Mouse (Mus musculus): Measurements from ENCODE around the gene Hoxc9. TPM values are rescaled to one million over a fixed set of nuclear protein-coding genes. Genes with fewer than 3 reads are reported as not detected.

Gene Hoxc9
- polyA plus RNA-seq, 1 experiment: not detected

DNA sequence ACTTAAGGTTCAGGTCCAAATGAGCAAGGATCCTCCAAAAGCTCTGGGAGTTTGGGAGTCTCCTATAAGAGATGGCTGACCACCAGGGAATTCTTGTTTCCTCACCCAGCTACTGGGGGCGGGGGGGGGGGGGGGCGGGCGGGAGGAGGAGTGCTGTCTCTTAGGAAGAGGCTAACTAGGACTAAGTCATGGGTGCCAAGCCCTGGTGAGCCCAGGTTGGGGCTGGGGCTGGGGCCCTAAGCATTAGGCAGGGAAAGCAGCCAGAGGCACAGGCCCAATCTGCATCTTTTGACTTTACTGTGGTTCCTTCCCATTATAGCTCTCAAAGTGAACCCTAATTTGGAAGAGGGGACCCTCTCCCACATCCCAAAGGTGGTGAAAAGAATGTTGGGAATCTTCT lies 55.9 kb downstream of the Hoxc9 start:
- H3K4me1 ChIP-seq (ENCODE audit: control insufficient read depth, insufficient read depth, low read length): no peaks in the 10 kb centered on the region
- no peak for TF ChIP-seq POLR2A (IDR thresholded peaks at IDR 0.05; ENCODE audit: insufficient read depth, low read depth, low read length)
- no peak for TF ChIP-seq CTCF (IDR thresholded peaks at IDR 0.05; ENCODE audit: insufficient read depth, low read depth, low read length)
- no peak overlapping the region for H3K4me3 ChIP-seq (ENCODE audit: insufficient read depth, low read depth, low read length)
- 0% methylated on average over 3 of the region's 3 CpGs for WGBS
- no peak overlapping the region for H3K27ac ChIP-seq (ENCODE audit: insufficient read depth, low read depth, low read length)

GRCm38 (mm10) chr15:103032646-103033575 lies 56.7 kb downstream of the Hoxc9 start:
- no peak overlapping the region for H3K27ac ChIP-seq (ENCODE audit: insufficient read depth, low read depth, low read length)
- 4% methylated on average over 26 of the region's 26 CpGs for WGBS
- no peaks in the 10 kb centered on the region for H3K4me1 ChIP-seq (ENCODE audit: control insufficient read depth, insufficient read depth, low read length)
- TF ChIP-seq POLR2A (IDR thresholded peaks at IDR 0.05; ENCODE audit: insufficient read depth, low read depth, low read length) (no peak), CTCF (IDR thresholded peaks at IDR 0.05; ENCODE audit: insufficient read depth, low read depth, low read length) (no peak)
- no peak overlapping the region for H3K4me3 ChIP-seq (ENCODE audit: insufficient read depth, low read depth, low read length)

DNA sequence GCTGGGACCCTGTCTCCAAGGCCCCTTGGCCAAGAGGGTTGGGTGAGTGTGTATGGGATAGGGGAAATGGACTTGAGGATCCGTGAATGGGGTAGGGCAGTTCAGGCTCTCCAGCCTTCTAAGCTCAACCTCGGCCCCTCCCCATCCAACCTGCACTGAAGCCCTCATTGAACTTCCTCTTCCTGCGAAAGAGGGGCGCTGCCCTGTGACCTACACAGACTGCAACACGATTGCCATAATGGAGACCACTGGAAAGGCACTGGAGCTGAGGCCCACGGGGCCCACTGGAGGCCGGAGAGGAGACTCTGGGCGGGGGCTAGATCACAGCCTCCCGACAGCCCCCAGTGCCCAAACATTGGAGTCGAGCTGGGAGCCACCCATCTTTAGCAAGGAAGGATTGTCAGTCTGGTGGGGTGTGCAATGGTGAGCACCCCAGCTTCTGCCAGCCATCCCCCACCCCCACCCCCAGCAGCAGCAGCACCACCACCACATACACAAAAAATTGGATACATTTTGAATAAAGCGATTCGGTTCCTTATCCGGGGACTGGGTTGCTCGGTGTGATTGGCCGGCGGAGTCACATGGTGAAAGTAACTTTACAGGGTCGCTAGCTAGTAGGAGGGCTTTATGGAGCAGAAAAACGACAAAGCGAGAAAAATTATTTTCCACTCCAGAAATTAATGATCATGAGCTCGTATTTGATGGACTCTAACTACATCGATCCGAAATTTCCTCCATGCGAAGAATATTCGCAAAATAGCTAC lies 58.0 kb downstream of the Hoxc9 start:
- under 1% methylated on average over 24 of the region's 24 CpGs for whole genome bisulfite sequencing
- TF ChIP-seq POLR2A (IDR thresholded peaks at IDR 0.05; ENCODE audit: insufficient read depth, low read depth, low read length) (no peak), CTCF (IDR thresholded peaks at IDR 0.05; ENCODE audit: insufficient read depth, low read depth, low read length) (no peak)
- no peak overlapping the region for H3K4me3 ChIP-seq (ENCODE audit: insufficient read depth, low read depth, low read length)
- H3K4me1 ChIP-seq (ENCODE audit: control insufficient read depth, insufficient read depth, low read length): no peaks in the 10 kb centered on the region
- no peak overlapping the region for H3K27ac ChIP-seq (ENCODE audit: insufficient read depth, low read depth, low read length)

Other genes with a start within 250 kb of the Hoxc9 start
- not detected in 2 replicates for gene Hoxc13, start 55.3 kb upstream of the Hoxc9 start, polyA plus RNA-seq (2012; ENCODE audit: insufficient read depth, insufficient read length, low replicate concordance, missing spikeins)
- gene Hoxc12, start 39.7 kb upstream of the Hoxc9 start, polyA plus RNA-seq (2012; ENCODE audit: insufficient read depth, insufficient read length, low replicate concordance, missing spikeins): not detected in 2 replicates
- not detected in 2 replicates for gene Hoxc11, start 22.0 kb upstream of the Hoxc9 start, polyA plus RNA-seq (2012; ENCODE audit: insufficient read depth, insufficient read length, low replicate concordance, missing spikeins)
- gene Hoxc10, start 9.6 kb upstream of the Hoxc9 start, polyA plus RNA-seq (2012; ENCODE audit: insufficient read depth, insufficient read length, low replicate concordance, missing spikeins): not detected in 2 replicates
- gene Hoxc5, start 9.0 kb upstream of the Hoxc9 start, polyA plus RNA-seq (2012; ENCODE audit: insufficient read depth, insufficient read length, low replicate concordance, missing spikeins): not detected in 2 replicates
- gene Hoxc8, start 14.2 kb downstream of the Hoxc9 start, polyA plus RNA-seq (2012; ENCODE audit: insufficient read depth, insufficient read length, low replicate concordance, missing spikeins): not detected in 2 replicates
- gene Hoxc6, start 21.8 kb downstream of the Hoxc9 start, polyA plus RNA-seq (2012; ENCODE audit: insufficient read depth, insufficient read length, low replicate concordance, missing spikeins): not detected in 2 replicates
- not detected in 2 replicates for gene Hoxc4, start 42.5 kb downstream of the Hoxc9 start, polyA plus RNA-seq (2012; ENCODE audit: insufficient read depth, insufficient read length, low replicate concordance, missing spikeins)
- not detected in 2 replicates for gene Smug1, start 190.7 kb downstream of the Hoxc9 start, polyA plus RNA-seq (2012; ENCODE audit: insufficient read depth, insufficient read length, low replicate concordance, missing spikeins)